Mouse (Mus musculus) midbrain, embryonic 13.5 days (tissue): Measurements from ENCODE around the gene Pde1c. TPM values are rescaled to one million over a fixed set of nuclear protein-coding genes. Genes with fewer than 3 reads are reported as not detected.

Experiments used
- microRNA-seq: library from miRNA; unstranded; fragments of <30 nt; microRNA quantifications from one replicate; pipeline ENCODE4, GENCODE M21; 2016
- polyA plus RNA-seq: library from polyadenylated mRNA; unstranded; fragments of >200 nt; fragmentation: Nextera tagmentation; extraction: Ambion mirVana; gene quantifications from 2 replicates; pipeline ENCODE4 v1.2.1, GENCODE M21; 2015

Pde1c gene
- polyA plus RNA-seq, 1 experiment from 2014 or later = 7.1 TPM

Small RNAs within 50 kb of the gene (microRNA-seq; reads per million reads assigned to microRNA genes)
- gene Gm44413 = not detected

Other genes with a start within 250 kb of the Pde1c start
- 108 and 121 TPM in 2 replicates for gene Lsm5, start 135.6 kb upstream of the Pde1c start, polyA plus RNA-seq
- gene Avl9, start 145.8 kb upstream of the Pde1c start, polyA plus RNA-seq = 33.6 and 34.4 TPM in 2 replicates
- 33.7 and 37.0 TPM in 2 replicates for gene Kbtbd2, start 228.7 kb upstream of the Pde1c start, polyA plus RNA-seq